Mouse (Mus musculus): ENCODE data around the gene Rangrf. TPM values are rescaled to one million over a fixed set of nuclear protein-coding genes. Genes with fewer than 3 reads are reported as not detected.

Rangrf gene
- total and polyA plus RNA-seq, 3 experiments: 159 to 207 TPM; not detected in 1

GRCm38 (mm10) chr11:68946001-68946400, 29.0 kb downstream of the Rangrf start:
- Histone ChIP-seq H3K4me1 (ENCODE audit: control insufficient read depth in 1 of 2, insufficient read depth in 2 of 2, low read length in 2 of 2) (peaks cover 0 to 4% of the 10 kb centered on the region in 2 experiments; a peak in 2 of 4 replicates), H3K9ac (ENCODE audit: control insufficient read depth, low read depth, low read length, poor library complexity, severe bottlenecking) (no peak overlapping the region), H3K27ac (ENCODE audit: control insufficient read depth, low read depth, low read length) (no peak overlapping the region), H3K79me2 (ENCODE audit: control insufficient read depth, insufficient read depth, low read length, poor library complexity) (no peaks in the 10 kb centered on the region), H3K4me3 (ENCODE audit: control insufficient read depth in 1 of 2, insufficient read depth in 1 of 2, low read depth in 2 of 2, low read length in 2 of 2) (no peak overlapping the region), H3K27me3 (ENCODE audit: control insufficient read depth in 1 of 2, insufficient read depth in 2 of 2, low read length in 2 of 2) (peaks cover 1 to 2% of the 10 kb centered on the region in 2 experiments), H3K9me3 (replicated peaks; ENCODE audit: insufficient read depth, low read length) (no peaks in the 10 kb centered on the region), H3K36me3 (ENCODE audit: control insufficient read depth in 1 of 2, insufficient read depth in 2 of 2, low read length in 2 of 2) (no peaks in the 10 kb centered on the region; a peak in 1 of 4 replicates)
- DNase-seq (ENCODE audit: low read depth, low spot score): no peak
- no peak for TF ChIP-seq MAZ (IDR thresholded peaks at IDR 0.05; ENCODE audit: low read depth, low read length)
- no peak for TF ChIP-seq CHD2 (IDR thresholded peaks at IDR 0.05; ENCODE audit: low read length)
- TF ChIP-seq ZC3H11A (IDR thresholded peaks at IDR 0.05; ENCODE audit: low read depth, low read length): no peak
- no peak for TF ChIP-seq CTCF (IDR thresholded peaks at IDR 0.05 in 2 of 3, conservative IDR thresholded peaks at IDR 0.05 in 1 of 3; ENCODE audit: control insufficient read depth in 1 of 3, insufficient read depth in 1 of 3, low read depth in 2 of 3, low read length in 3 of 3, poor library complexity in 1 of 3, severe bottlenecking in 1 of 3)
- TF ChIP-seq TBP (IDR thresholded peaks at IDR 0.05; ENCODE audit: low read depth, low read length): no peak
- TF ChIP-seq TCF12 (IDR thresholded peaks at IDR 0.05; ENCODE audit: low read depth, low read length): no peak
- no peak for TF ChIP-seq ETS1 (IDR thresholded peaks at IDR 0.05; ENCODE audit: low read depth, low read length)
- TF ChIP-seq MAFK (IDR thresholded peaks at IDR 0.05; ENCODE audit: borderline replicate concordance, low read depth, low read length): no peak

DNA sequence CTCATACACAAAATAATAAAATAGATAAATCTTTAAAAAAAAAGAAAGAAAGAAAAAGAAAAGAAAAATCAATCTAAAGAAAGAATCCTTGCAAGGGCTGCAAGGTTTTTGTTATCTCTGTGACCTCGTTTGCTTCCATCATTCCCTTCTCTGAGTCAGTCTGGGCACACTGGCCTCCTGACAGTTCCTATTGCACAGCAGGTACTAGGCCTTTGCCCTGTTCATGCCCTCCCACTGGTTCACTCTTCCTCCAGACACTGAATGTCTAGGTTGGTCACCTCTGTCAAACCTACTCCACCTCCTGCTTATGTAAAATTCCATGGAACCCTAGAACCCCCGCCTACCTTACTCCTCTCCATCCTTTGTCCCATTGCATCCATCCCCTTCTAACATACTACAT, 29.7 kb downstream of the Rangrf start:
- H3K27ac ChIP-seq (ENCODE audit: control insufficient read depth, low read depth, low read length): no peak overlapping the region
- H3K79me2 ChIP-seq (ENCODE audit: control insufficient read depth, insufficient read depth, low read length, poor library complexity): no peaks in the 10 kb centered on the region
- H3K4me1 ChIP-seq (ENCODE audit: control insufficient read depth in 1 of 2, insufficient read depth in 2 of 2, low read length in 2 of 2): peaks cover 0 to 9% of the 10 kb centered on the region in 2 experiments; a peak in 2 of 4 replicates
- no peak for DNase-seq (ENCODE audit: low read depth, low spot score)
- no peak overlapping the region for H3K9ac ChIP-seq (ENCODE audit: control insufficient read depth, low read depth, low read length, poor library complexity, severe bottlenecking)
- peaks cover 0 to 1% of the 10 kb centered on the region in 2 experiments; a peak in 3 of 4 replicates for H3K27me3 ChIP-seq (ENCODE audit: control insufficient read depth in 1 of 2, insufficient read depth in 2 of 2, low read length in 2 of 2)
- H3K9me3 ChIP-seq (replicated peaks; ENCODE audit: insufficient read depth, low read length): no peaks in the 10 kb centered on the region
- H3K4me3 ChIP-seq (ENCODE audit: control insufficient read depth in 1 of 2, insufficient read depth in 1 of 2, low read depth in 2 of 2, low read length in 2 of 2): no peak overlapping the region
- TF ChIP-seq POLR2AphosphoS5 (IDR thresholded peaks at IDR 0.05; ENCODE audit: borderline replicate concordance, low read depth, low read length) (no peak), RAD21 (IDR thresholded peaks at IDR 0.05; ENCODE audit: low read depth, low read length) (no peak), MAX (IDR thresholded peaks at IDR 0.05; ENCODE audit: low read length) (no peak), KAT2A (conservative IDR thresholded peaks at IDR 0.05; ENCODE audit: low read depth, low read length) (no peak), GABPA (IDR thresholded peaks at IDR 0.05; ENCODE audit: low read depth, low read length) (no peak)
- peaks cover 0 to 4% of the 10 kb centered on the region in 2 experiments; a peak in 1 of 4 replicates for H3K36me3 ChIP-seq (ENCODE audit: control insufficient read depth in 1 of 2, insufficient read depth in 2 of 2, low read length in 2 of 2)

DNA sequence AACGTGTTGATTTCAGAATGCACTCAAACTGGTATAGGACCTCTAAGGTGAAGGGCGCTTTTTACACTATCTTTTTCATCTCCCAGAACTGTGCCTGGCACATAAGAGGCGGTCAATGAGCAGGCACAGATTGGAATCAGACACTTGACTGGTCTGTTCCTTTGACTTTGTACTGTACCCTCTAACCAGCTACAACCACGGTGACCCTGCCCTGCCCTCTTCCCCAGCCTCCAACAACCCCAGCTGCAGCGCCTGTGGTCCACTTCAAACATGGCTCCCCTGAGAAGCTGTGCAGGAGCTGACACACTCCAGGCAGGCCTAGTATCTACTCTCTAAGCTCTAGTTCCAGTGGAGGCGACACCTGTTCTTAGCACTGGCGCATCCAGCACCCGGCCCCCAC, 32.3 kb downstream of the Rangrf start:
- TF ChIP-seq NRF1 (IDR thresholded peaks at IDR 0.05; ENCODE audit: insufficient read depth, low read depth, low read length, poor library complexity, severe bottlenecking): no peak
- Histone ChIP-seq H3K4me3 (ENCODE audit: control insufficient read depth in 1 of 2, insufficient read depth in 1 of 2, low read depth in 2 of 2, low read length in 2 of 2) (no peak overlapping the region), H3K79me2 (ENCODE audit: control insufficient read depth, insufficient read depth, low read length, poor library complexity) (no peaks in the 10 kb centered on the region), H3K36me3 (ENCODE audit: control insufficient read depth in 1 of 2, insufficient read depth in 2 of 2, low read length in 2 of 2) (peaks cover 0 to 9% of the 10 kb centered on the region in 2 experiments; a peak in 1 of 4 replicates), H3K9me3 (replicated peaks; ENCODE audit: insufficient read depth, low read length) (no peaks in the 10 kb centered on the region), H3K27me3 (ENCODE audit: control insufficient read depth in 1 of 2, insufficient read depth in 2 of 2, low read length in 2 of 2) (no peaks in the 10 kb centered on the region), H3K4me1 (ENCODE audit: control insufficient read depth in 1 of 2, insufficient read depth in 2 of 2, low read length in 2 of 2) (peaks cover 0 to 15% of the 10 kb centered on the region in 2 experiments; a peak in 2 of 4 replicates), H3K27ac (ENCODE audit: control insufficient read depth, low read depth, low read length) (no peak overlapping the region), H3K9ac (ENCODE audit: control insufficient read depth, low read depth, low read length, poor library complexity, severe bottlenecking) (no peak overlapping the region)
- no peak for DNase-seq (ENCODE audit: low read depth, low spot score)
